Mouse (Mus musculus): ENCODE measurements at regions not wholly inside any gene's neighbourhood (a gene's known extent, or its start where the extent isn't known, plus 50 kb on each side); places are given as distances from the start of the nearest gene placed in this dataset.

DNA sequence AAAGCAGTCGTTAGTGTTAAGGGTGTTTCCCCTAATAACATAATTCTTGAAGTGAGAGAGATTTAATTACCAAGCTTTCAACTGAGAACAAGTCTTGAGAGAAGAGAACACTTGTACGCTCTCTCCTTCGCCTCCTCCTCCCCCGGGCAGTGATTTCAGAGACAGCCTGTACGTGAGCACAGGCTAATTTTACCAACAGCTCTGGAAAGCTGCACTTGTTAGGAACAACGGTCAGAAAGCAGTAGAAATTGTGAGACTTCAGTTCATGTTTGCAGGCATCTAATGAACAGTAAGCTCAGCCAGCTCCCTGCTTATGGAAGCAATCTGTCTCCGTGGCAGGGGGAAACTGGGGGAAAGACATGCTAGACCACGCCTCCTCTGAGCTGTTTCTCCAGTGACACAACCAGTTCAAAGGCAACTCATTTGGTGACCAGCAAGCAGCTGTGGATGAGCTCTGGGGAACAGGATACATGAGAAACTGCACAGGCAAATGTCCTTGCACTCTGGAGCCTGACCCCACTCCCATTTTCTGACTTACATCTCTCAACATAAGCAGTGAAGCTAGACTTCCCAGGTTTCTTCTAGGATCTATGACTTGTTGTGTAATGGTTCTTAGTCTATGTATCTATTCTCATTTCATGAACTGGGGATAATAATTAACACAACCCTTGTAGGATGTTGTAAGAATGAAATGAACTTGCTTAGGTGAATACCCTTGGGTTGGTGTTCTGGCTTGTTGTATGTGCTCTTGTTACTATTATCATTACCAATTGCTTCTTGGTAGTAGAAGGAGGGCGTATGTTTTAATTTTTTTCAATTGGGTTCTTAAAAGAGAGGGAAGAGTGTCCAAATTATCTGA is 222.1 kb upstream of the Serp2 start:
- Histone ChIP-seq H3K27me3 (ENCODE audit: control insufficient read depth, insufficient read depth, low read length) (no peaks in the 10 kb centered on the region), H3K4me3 (ENCODE audit: low read depth, low read length) (no peak overlapping the region), H3K9ac (replicated peaks; ENCODE audit: low read depth, low read length) (0 out of 2 replicates have a peak overlapping the region, but pooled peaks have one; percentile 8), H3K36me3 (replicated peaks; ENCODE audit: control insufficient read depth, insufficient read depth, low read length) (no peaks in the 10 kb centered on the region), H3K27ac (ENCODE audit: low read depth) (peak overlapping the region; percentile 36), H3K4me2 (ENCODE audit: low read depth, low read length) (no peak overlapping the region), H3K9me3 (replicated peaks; ENCODE audit: control insufficient read depth, low read length) (no peaks in the 10 kb centered on the region), H3K4me1 (ENCODE audit: control insufficient read depth, insufficient read depth) (peaks cover 19% of the 10 kb centered on the region)
- ATAC-seq (ENCODE audit: insufficient read depth, low read depth) (no peak), DNase-seq (ENCODE audit: low spot score) (no peak)
- TF ChIP-seq EP300 (IDR thresholded peaks at IDR 0.05; ENCODE audit: low read depth) (no peak), CTCF (IDR thresholded peaks at IDR 0.05; ENCODE audit: low read depth) (no peak)
- WGBS, result 27% methylated on average over 9 of the region's 9 CpGs

DNA sequence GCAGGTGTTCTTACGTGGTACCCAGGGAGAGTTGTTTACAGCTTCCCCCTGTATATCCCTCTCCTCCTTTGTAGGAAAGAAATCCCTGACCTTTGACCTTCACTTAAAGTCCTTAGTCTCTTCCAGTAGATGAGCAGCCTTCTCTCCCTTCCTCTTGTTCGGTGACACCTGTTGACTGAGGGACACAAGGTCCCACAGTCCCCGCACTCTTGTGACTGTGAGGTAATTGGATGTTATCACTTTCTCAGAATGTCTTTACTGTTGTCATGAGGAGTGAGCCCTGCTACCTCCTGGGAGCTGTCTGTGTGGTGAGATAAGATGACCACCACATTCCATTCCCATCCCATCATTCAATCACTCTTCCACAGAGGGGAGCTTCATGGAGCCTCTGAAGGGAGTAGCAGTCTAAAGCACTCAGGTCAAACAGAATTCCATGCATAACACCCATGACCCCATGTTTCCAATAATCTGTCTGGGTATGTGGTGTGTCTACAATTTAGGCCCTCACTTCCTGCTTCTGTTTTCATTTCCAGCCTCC is 218.8 kb upstream of the Serp2 start:
- H3K4me2 ChIP-seq (ENCODE audit: low read depth, low read length), result no peak overlapping the region
- WGBS, result 16% methylated on average over 3 of the region's 3 CpGs
- no peak overlapping the region for H3K27ac ChIP-seq (ENCODE audit: low read depth)
- H3K27me3 ChIP-seq (ENCODE audit: control insufficient read depth, insufficient read depth, low read length), result no peaks in the 10 kb centered on the region
- TF ChIP-seq EP300 (IDR thresholded peaks at IDR 0.05; ENCODE audit: low read depth) (no peak), CTCF (IDR thresholded peaks at IDR 0.05; ENCODE audit: low read depth) (no peak)
- no peaks in the 10 kb centered on the region for H3K36me3 ChIP-seq (replicated peaks; ENCODE audit: control insufficient read depth, insufficient read depth, low read length)
- no peaks in the 10 kb centered on the region for H3K9me3 ChIP-seq (replicated peaks; ENCODE audit: control insufficient read depth, low read length)
- no peak overlapping the region for H3K9ac ChIP-seq (replicated peaks; ENCODE audit: low read depth, low read length)
- peak; percentile 41; the same call in 1 of the 2 replicates for ATAC-seq (ENCODE audit: insufficient read depth, low read depth)
- H3K4me1 ChIP-seq (ENCODE audit: control insufficient read depth, insufficient read depth), result peaks cover 19% of the 10 kb centered on the region
- no peak overlapping the region for H3K4me3 ChIP-seq (ENCODE audit: low read depth, low read length)
- no peak for DNase-seq (ENCODE audit: low spot score)

DNA sequence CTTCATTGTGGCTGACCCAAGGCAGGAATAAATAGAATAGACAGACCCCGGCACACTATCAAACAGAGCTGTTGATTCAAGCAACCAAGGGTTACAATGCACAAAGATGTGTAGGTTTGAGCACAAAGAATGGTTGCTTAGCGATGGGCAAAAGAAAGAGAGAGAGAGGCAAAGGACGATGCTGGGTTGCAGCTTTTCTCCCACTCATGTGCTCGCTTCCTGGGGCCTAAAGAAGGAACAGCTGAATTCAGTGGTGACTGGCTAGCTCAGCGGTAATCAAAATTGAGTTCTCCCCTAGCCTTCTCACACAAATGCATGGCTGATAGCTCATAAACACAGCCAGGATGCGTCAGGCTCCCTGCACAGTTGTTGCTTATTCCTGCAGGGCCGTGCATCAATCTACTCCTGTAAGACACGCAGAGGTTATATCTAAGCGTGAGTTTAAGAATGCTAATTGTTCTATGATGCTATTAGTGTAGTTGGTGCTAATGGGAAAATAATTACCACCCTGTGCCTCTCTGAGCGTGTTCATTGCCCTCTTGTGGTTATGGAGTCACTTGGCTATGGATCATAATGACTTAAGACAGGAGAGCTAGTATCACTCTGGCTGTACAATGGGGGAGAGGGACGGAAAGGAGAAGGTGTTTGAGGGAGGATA is 216.2 kb upstream of the Serp2 start:
- TF ChIP-seq EP300 (IDR thresholded peaks at IDR 0.05; ENCODE audit: low read depth) (no peak), CTCF (IDR thresholded peaks at IDR 0.05; ENCODE audit: low read depth) (peak; percentile 44)

DNA sequence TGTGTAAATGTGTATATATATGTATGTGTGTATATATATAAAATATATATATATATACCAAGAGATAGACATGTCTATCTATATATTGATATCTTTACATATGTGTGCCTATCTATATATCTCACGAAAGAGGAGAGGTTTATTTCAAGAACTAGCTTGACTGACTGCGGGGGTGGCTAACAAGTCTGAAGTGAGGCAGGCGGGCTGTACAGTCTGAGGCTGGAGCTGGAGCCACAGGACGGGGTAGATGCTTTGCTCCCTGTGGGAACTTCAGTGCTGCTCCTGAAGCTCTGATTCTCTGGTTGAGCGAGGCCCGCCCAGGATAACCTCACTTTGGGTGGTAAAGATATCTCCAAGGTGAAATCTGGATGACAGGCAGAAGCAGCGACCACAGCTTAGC is 213.4 kb upstream of the Serp2 start:
- Histone ChIP-seq H3K4me2 (ENCODE audit: low read depth, low read length) (no peak overlapping the region), H3K4me1 (ENCODE audit: control insufficient read depth, insufficient read depth) (peaks cover 7% of the 10 kb centered on the region), H3K27ac (ENCODE audit: low read depth) (no peak overlapping the region), H3K36me3 (replicated peaks; ENCODE audit: control insufficient read depth, insufficient read depth, low read length) (no peaks in the 10 kb centered on the region), H3K4me3 (ENCODE audit: low read depth, low read length) (no peak overlapping the region), H3K9me3 (replicated peaks; ENCODE audit: control insufficient read depth, low read length) (no peaks in the 10 kb centered on the region), H3K27me3 (ENCODE audit: control insufficient read depth, insufficient read depth, low read length) (no peaks in the 10 kb centered on the region), H3K9ac (replicated peaks; ENCODE audit: low read depth, low read length) (no peak overlapping the region)
- 58% methylated on average over 7 of the region's 7 CpGs for WGBS
- ATAC-seq (ENCODE audit: insufficient read depth, low read depth) (no peak), DNase-seq (ENCODE audit: low spot score) (no peak)
- no peak for TF ChIP-seq CTCF (IDR thresholded peaks at IDR 0.05; ENCODE audit: low read depth)
- TF ChIP-seq EP300 (IDR thresholded peaks at IDR 0.05; ENCODE audit: low read depth), result no peak

More for the DNA sequence above, 216.2 kb upstream of the Serp2 start:
- H3K4me2 ChIP-seq (ENCODE audit: low read depth, low read length), result no peak overlapping the region
- 78% methylated on average over 11 of the region's 11 CpGs for WGBS
- H3K4me1 ChIP-seq (ENCODE audit: control insufficient read depth, insufficient read depth), result peaks cover 12% of the 10 kb centered on the region
- ATAC-seq (ENCODE audit: insufficient read depth, low read depth) (no peak), DNase-seq (ENCODE audit: low spot score) (no peak)
- no peak overlapping the region for H3K9ac ChIP-seq (replicated peaks; ENCODE audit: low read depth, low read length)
- H3K36me3 ChIP-seq (replicated peaks; ENCODE audit: control insufficient read depth, insufficient read depth, low read length), result no peaks in the 10 kb centered on the region
- no peak overlapping the region for H3K27ac ChIP-seq (ENCODE audit: low read depth)
- no peaks in the 10 kb centered on the region for H3K27me3 ChIP-seq (ENCODE audit: control insufficient read depth, insufficient read depth, low read length)
- H3K4me3 ChIP-seq (ENCODE audit: low read depth, low read length), result no peak overlapping the region
- no peaks in the 10 kb centered on the region for H3K9me3 ChIP-seq (replicated peaks; ENCODE audit: control insufficient read depth, low read length)

DNA sequence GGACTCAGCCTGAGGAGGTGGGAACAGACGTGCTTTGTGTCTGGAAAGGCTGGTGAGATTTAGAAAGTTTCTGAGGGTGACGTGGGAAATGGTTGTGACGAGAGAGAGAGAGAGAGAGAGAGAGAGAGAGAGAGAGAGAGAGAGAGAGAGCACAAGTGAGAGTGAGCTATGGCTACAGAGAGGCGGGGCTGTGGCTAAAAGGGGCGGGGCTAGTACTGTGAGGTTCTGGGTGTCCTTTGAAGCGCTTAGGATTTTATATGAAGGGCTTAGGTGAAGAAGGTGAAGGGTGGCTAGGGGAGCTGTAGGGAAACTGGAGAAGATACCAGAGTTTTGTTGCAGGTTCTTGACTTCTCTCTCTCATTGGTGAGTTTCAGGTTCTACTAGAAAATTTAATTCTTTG is 210.6 kb upstream of the Serp2 start:
- 65% methylated on average over 6 of the region's 6 CpGs for WGBS

More for the DNA sequence above, 210.6 kb upstream of the Serp2 start:
- Histone ChIP-seq H3K4me1 (ENCODE audit: control insufficient read depth, insufficient read depth) (peaks cover 2% of the 10 kb centered on the region; the same call in 1 of the 2 replicates), H3K4me3 (ENCODE audit: low read depth, low read length) (no peak overlapping the region), H3K9me3 (replicated peaks; ENCODE audit: control insufficient read depth, low read length) (no peaks in the 10 kb centered on the region), H3K4me2 (ENCODE audit: low read depth, low read length) (no peak overlapping the region), H3K36me3 (replicated peaks; ENCODE audit: control insufficient read depth, insufficient read depth, low read length) (no peaks in the 10 kb centered on the region), H3K27me3 (ENCODE audit: control insufficient read depth, insufficient read depth, low read length) (no peaks in the 10 kb centered on the region), H3K27ac (ENCODE audit: low read depth) (no peak overlapping the region), H3K9ac (replicated peaks; ENCODE audit: low read depth, low read length) (no peak overlapping the region)
- DNase-seq (ENCODE audit: low spot score) (no peak), ATAC-seq (ENCODE audit: insufficient read depth, low read depth) (no peak)
- TF ChIP-seq EP300 (IDR thresholded peaks at IDR 0.05; ENCODE audit: low read depth) (no peak), CTCF (IDR thresholded peaks at IDR 0.05; ENCODE audit: low read depth) (no peak)
